Mouse (Mus musculus) hindbrain, embryonic 12.5 days (tissue): ENCODE measurements around the gene Lmna. TPM values are rescaled to one million over a fixed set of nuclear protein-coding genes. Genes with fewer than 3 reads are reported as not detected.

Experiments
- ATAC-seq: fragments of 200-750 bp; cut with Nextera tagmentation; 2 replicates; pipeline ENCODE4 v1.8.0; 2017; ENCODE audit warnings: moderate TSS enrichment; ENCODE audit not compliant: low FRiP score
- H3K27ac ChIP-seq: fragments of 300-500 bp; sonication (generic); 2 replicates; pipeline ENCODE4 v1.5.1; 2016; ENCODE audit warnings: mild to moderate bottlenecking
- H3K27me3 ChIP-seq: fragments of 300-500 bp; sonication (generic); 2 replicates; pipeline ENCODE4 v1.6.1; 2016; ENCODE audit warnings: mild to moderate bottlenecking
- H3K36me3 ChIP-seq: fragments of 300-500 bp; sonication (generic); 2 replicates; pipeline ENCODE4 v1.6.1; 2016; ENCODE audit warnings: mild to moderate bottlenecking
- H3K4me1 ChIP-seq: fragments of 300-500 bp; sonication (generic); 2 replicates; pipeline ENCODE4 v1.6.1; 2016
- H3K4me2 ChIP-seq: fragments of 300-500 bp; sonication (generic); replicated peaks from 2 replicates; pipeline ENCODE4 v1.6.1; 2016; ENCODE audit warnings: mild to moderate bottlenecking
- H3K4me3 ChIP-seq: fragments of 300-500 bp; sonication (generic); 2 replicates; pipeline ENCODE4 v1.5.1; 2016; ENCODE audit warnings: mild to moderate bottlenecking
- H3K9ac ChIP-seq: fragments of 300-500 bp; sonication (generic); 2 replicates; pipeline ENCODE4 v1.6.1; 2016; ENCODE audit warnings: mild to moderate bottlenecking, moderate library complexity
- H3K9me3 ChIP-seq: fragments of 300-500 bp; sonication (generic); replicated peaks from 2 replicates; pipeline ENCODE4 v1.6.1; 2016; ENCODE audit warnings: mild to moderate bottlenecking
- WGBS: fragments of 180-500 bp; shearing (Covaris S2); methylation state at CpG from one replicate; pipeline ENCODE4 v1.1.7; 2016; 5-methylcytosine and 5-hydroxymethylcytosine counted together
- polyA plus RNA-seq: library from polyadenylated mRNA; unstranded; fragments of >200 nt; fragmentation: Nextera tagmentation; extraction: Ambion mirVana; gene quantifications from 2 replicates; pipeline ENCODE4 v1.2.1, GENCODE M21; 2016

Gene Lmna
- polyA plus RNA-seq, 1 experiment from 2014 or later, result 48.9 TPM

GRCm38 (mm10) chr3:88527565-88527964, 17.8 kb upstream of the Lmna start:
- ATAC-seq, result no peak
- WGBS, result 32% methylated on average over 8 of the region's 8 CpGs
- Histone ChIP-seq H3K27ac (peak overlapping the region; percentile 62), H3K4me1 (peaks cover 48% of the 10 kb centered on the region), H3K27me3 (no peaks in the 10 kb centered on the region), H3K4me3 (peak overlapping the region; percentile 22), H3K4me2 (peak overlapping the region; percentile 93), H3K9ac (peak overlapping the region; percentile 48; the same call in 1 of the 2 replicates), H3K9me3 (no peaks in the 10 kb centered on the region), H3K36me3 (peaks cover 24% of the 10 kb centered on the region; the same call in 1 of the 2 replicates)

GRCm38 (mm10) chr3:88526157-88527131, 16.7 kb upstream of the Lmna start:
- ATAC-seq, result peak; percentile 72
- Histone ChIP-seq H3K27ac (no peak overlapping the region), H3K36me3 (peaks cover 24% of the 10 kb centered on the region; the same call in 1 of the 2 replicates), H3K9me3 (no peaks in the 10 kb centered on the region), H3K4me2 (peak overlapping the region; percentile 31), H3K9ac (peak overlapping the region; percentile 39), H3K4me3 (no peak overlapping the region), H3K4me1 (peaks cover 48% of the 10 kb centered on the region), H3K27me3 (no peaks in the 10 kb centered on the region)
- 37% methylated on average over 17 of the region's 17 CpGs for WGBS

- no peak overlapping the region for H3K9ac ChIP-seq
- no peaks in the 10 kb centered on the region for H3K27me3 ChIP-seq
- no peak overlapping the region for H3K27ac ChIP-seq
- no peak overlapping the region for H3K4me2 ChIP-seq
- peaks cover 24% of the 10 kb centered on the region; the same call in 1 of the 2 replicates for H3K36me3 ChIP-seq
- no peak for ATAC-seq
- 85% methylated on average over 5 of the region's 5 CpGs for WGBS
- H3K9me3 ChIP-seq, result no peaks in the 10 kb centered on the region
- H3K4me3 ChIP-seq, result no peak overlapping the region
- peaks cover 42% of the 10 kb centered on the region for H3K4me1 ChIP-seq
Measured at GRCm38 (mm10) chr3:88525021-88525420, 15.3 kb upstream of the Lmna start.

GRCm38 (mm10) chr3:88523027-88523426, 13.3 kb upstream of the Lmna start:
- no peak overlapping the region for H3K4me2 ChIP-seq
- 90% methylated on average over 8 of the region's 8 CpGs for WGBS
- H3K27me3 ChIP-seq, result no peaks in the 10 kb centered on the region
- no peak overlapping the region for H3K9ac ChIP-seq
- H3K36me3 ChIP-seq, result peaks cover 24% of the 10 kb centered on the region; the same call in 1 of the 2 replicates
- peaks cover 23% of the 10 kb centered on the region for H3K4me1 ChIP-seq
- no peak overlapping the region for H3K4me3 ChIP-seq
- ATAC-seq, result no peak
- H3K9me3 ChIP-seq, result no peaks in the 10 kb centered on the region
- H3K27ac ChIP-seq, result no peak overlapping the region

GRCm38 (mm10) chr3:88521803-88522331, 12.1 kb upstream of the Lmna start:
- WGBS, result 32% methylated on average over 9 of the region's 9 CpGs
- no peak overlapping the region for H3K27ac ChIP-seq
- ATAC-seq, result peak; percentile 41; the same call in 1 of the 2 replicates

GRCm38 (mm10) chr3:88521156-88521555, 11.4 kb upstream of the Lmna start:
- no peaks in the 10 kb centered on the region for H3K9me3 ChIP-seq
- H3K4me2 ChIP-seq, result no peak overlapping the region
- H3K4me1 ChIP-seq, result peaks cover 6% of the 10 kb centered on the region
- no peaks in the 10 kb centered on the region for H3K27me3 ChIP-seq
- H3K4me3 ChIP-seq, result no peak overlapping the region
- no peak for ATAC-seq
- peaks cover 24% of the 10 kb centered on the region; the same call in 1 of the 2 replicates for H3K36me3 ChIP-seq
- 93% methylated on average over 6 of the region's 6 CpGs for WGBS
- H3K27ac ChIP-seq, result no peak overlapping the region
- no peak overlapping the region for H3K9ac ChIP-seq

More at GRCm38 (mm10) chr3:88521803-88522331, 12.1 kb upstream of the Lmna start:
- H3K4me2 ChIP-seq, result no peak overlapping the region
- no peak overlapping the region for H3K4me3 ChIP-seq
- H3K9me3 ChIP-seq, result no peaks in the 10 kb centered on the region
- peaks cover 12% of the 10 kb centered on the region for H3K4me1 ChIP-seq
- 0 out of 2 replicates have a peak overlapping the region, but pooled peaks have one; percentile 18 for H3K9ac ChIP-seq
- no peaks in the 10 kb centered on the region for H3K27me3 ChIP-seq
- peaks cover 24% of the 10 kb centered on the region; the same call in 1 of the 2 replicates for H3K36me3 ChIP-seq

- Histone ChIP-seq H3K36me3 (peaks cover 21% of the 10 kb centered on the region; the same call in 1 of the 2 replicates), H3K9ac (no peak overlapping the region), H3K27ac (no peak overlapping the region), H3K4me3 (no peak overlapping the region), H3K4me2 (no peak overlapping the region), H3K27me3 (no peaks in the 10 kb centered on the region), H3K4me1 (no peaks in the 10 kb centered on the region), H3K9me3 (no peaks in the 10 kb centered on the region)
- ATAC-seq, result no peak
- 81% methylated on average over 2 of the region's 2 CpGs for WGBS
Measured at GRCm38 (mm10) chr3:88520078-88520477, 10.3 kb upstream of the Lmna start.

GRCm38 (mm10) chr3:88518411-88518810, 8.7 kb upstream of the Lmna start:
- ATAC-seq, result no peak
- WGBS, result 91% methylated on average over 4 of the region's 4 CpGs
- Histone ChIP-seq H3K4me3 (no peak overlapping the region), H3K9me3 (no peaks in the 10 kb centered on the region), H3K4me1 (peaks cover 5% of the 10 kb centered on the region), H3K4me2 (no peak overlapping the region), H3K9ac (no peak overlapping the region), H3K36me3 (peaks cover 6% of the 10 kb centered on the region; the same call in 1 of the 2 replicates), H3K27me3 (no peaks in the 10 kb centered on the region), H3K27ac (no peak overlapping the region)

- Histone ChIP-seq H3K27ac (no peak overlapping the region), H3K9ac (no peak overlapping the region), H3K4me3 (no peak overlapping the region), H3K36me3 (no peaks in the 10 kb centered on the region), H3K4me2 (no peak overlapping the region), H3K9me3 (no peaks in the 10 kb centered on the region), H3K4me1 (peaks cover 24% of the 10 kb centered on the region), H3K27me3 (no peaks in the 10 kb centered on the region)
- 90% methylated on average over 2 of the region's 2 CpGs for WGBS
- no peak for ATAC-seq
Measured at GRCm38 (mm10) chr3:88516407-88516806, 6.7 kb upstream of the Lmna start.

- Histone ChIP-seq H3K4me2 (no peak overlapping the region), H3K9me3 (no peaks in the 10 kb centered on the region), H3K9ac (no peak overlapping the region), H3K4me3 (no peak overlapping the region), H3K27me3 (no peaks in the 10 kb centered on the region), H3K4me1 (peaks cover 34% of the 10 kb centered on the region), H3K36me3 (no peaks in the 10 kb centered on the region), H3K27ac (no peak overlapping the region)
- WGBS, result 82% methylated on average over 2 of the region's 2 CpGs
- no peak for ATAC-seq
Measured at GRCm38 (mm10) chr3:88515095-88515386, 5.3 kb upstream of the Lmna start.

- Histone ChIP-seq H3K4me1 (peaks cover 40% of the 10 kb centered on the region), H3K27me3 (no peaks in the 10 kb centered on the region), H3K9ac (no peak overlapping the region), H3K4me3 (no peak overlapping the region), H3K27ac (no peak overlapping the region), H3K36me3 (no peaks in the 10 kb centered on the region), H3K4me2 (no peak overlapping the region), H3K9me3 (no peaks in the 10 kb centered on the region)
- WGBS, result 77% methylated on average over 10 of the region's 10 CpGs
- ATAC-seq, result no peak
Measured at GRCm38 (mm10) chr3:88514231-88515094, 4.7 kb upstream of the Lmna start.
